Mouse (Mus musculus): Measurements from ENCODE around the gene Aldoart1. TPM values are rescaled to one million over a fixed set of nuclear protein-coding genes. Genes with fewer than 3 reads are reported as not detected.

Gene Aldoart1
- under 1 TPM in 1 of 2 experiments, not detected in 1; 0.16 TPM for total RNA-seq (2021)
- long read RNA-seq, experiment 1 = 0 reads
- long read RNA-seq, experiment 2 = 0 reads

- TF ChIP-seq CTCF (IDR thresholded peaks at IDR 0.05) = no peak
- Histone ChIP-seq H3K4me3 (no peak within 1 kb of the TSS), H3K27ac (no peak within 1 kb of the TSS)
- intact Hi-C loops (cut with DNase I) = no loop called here
- DNase-seq (ENCODE audit: extremely low spot score in 1 of 2, low spot score in 2 of 2) = no peak
These were observed at the start of gene Aldoart1 for GRCm38 (mm10) chr4:72852534-72852933. Aldoart1 (minus strand) TSS chr4:72852634.

- no peak for TF ChIP-seq CTCF (IDR thresholded peaks at IDR 0.05)
- Histone ChIP-seq H3K4me3 (no peak overlapping the region), H3K27ac (no peak overlapping the region)
- no peak for DNase-seq (ENCODE audit: extremely low spot score in 1 of 2, low spot score in 2 of 2)
- intact Hi-C loops (cut with DNase I) = no loop called here
These were observed 49.1 kb upstream of the Aldoart1 start for GRCm38 (mm10) chr4:72901566-72901965.

GRCm38 (mm10) chr4:72865371-72866075 is 13.1 kb upstream of the Aldoart1 start:
- no peak for TF ChIP-seq CTCF (IDR thresholded peaks at IDR 0.05)
- Histone ChIP-seq H3K4me3 (no peak overlapping the region), H3K27ac (no peak overlapping the region)
- DNase-seq (ENCODE audit: extremely low spot score in 1 of 2, low spot score in 2 of 2) = no peak
- intact Hi-C loops (cut with DNase I) = no loop called here

- H3K27ac ChIP-seq = no peak overlapping the region
- no peak for DNase-seq (ENCODE audit: extremely low spot score in 1 of 2, low spot score in 2 of 2)
- H3K4me3 ChIP-seq = no peak overlapping the region
- intact Hi-C loops (cut with DNase I) = no loop called here
- TF ChIP-seq CTCF (IDR thresholded peaks at IDR 0.05) = no peak
These were observed 8.2 kb downstream of the Aldoart1 start for GRCm38 (mm10) chr4:72844276-72844675.

GRCm38 (mm10) chr4:72843025-72843424 is 9.4 kb downstream of the Aldoart1 start:
- intact Hi-C loops (cut with DNase I) = no loop called here
- H3K4me3 ChIP-seq = no peak overlapping the region
- no peak for DNase-seq (ENCODE audit: extremely low spot score in 1 of 2, low spot score in 2 of 2)
- H3K27ac ChIP-seq = no peak overlapping the region
- no peak for TF ChIP-seq CTCF (IDR thresholded peaks at IDR 0.05)

GRCm38 (mm10) chr4:72836430-72836829 is 16.0 kb downstream of the Aldoart1 start:
- TF ChIP-seq CTCF (IDR thresholded peaks at IDR 0.05) = no peak
- no peak for DNase-seq (ENCODE audit: extremely low spot score in 1 of 2, low spot score in 2 of 2)
- H3K27ac ChIP-seq = no peak overlapping the region
- intact Hi-C loops (cut with DNase I) = no loop called here
- H3K4me3 ChIP-seq = no peak overlapping the region

GRCm38 (mm10) chr4:72835400-72835799 is 17.0 kb downstream of the Aldoart1 start:
- no peak overlapping the region for H3K4me3 ChIP-seq
- no peak for TF ChIP-seq CTCF (IDR thresholded peaks at IDR 0.05)
- H3K27ac ChIP-seq = no peak overlapping the region
- no peak for DNase-seq (ENCODE audit: extremely low spot score in 1 of 2, low spot score in 2 of 2)
- intact Hi-C loops (cut with DNase I) = no loop called here

- no peak overlapping the region for H3K27ac ChIP-seq
- intact Hi-C loops (cut with DNase I) = no loop called here
- no peak for DNase-seq (ENCODE audit: extremely low spot score in 1 of 2, low spot score in 2 of 2)
- H3K4me3 ChIP-seq = no peak overlapping the region
- no peak for TF ChIP-seq CTCF (IDR thresholded peaks at IDR 0.05)
These were observed 51.6 kb downstream of the Aldoart1 start for GRCm38 (mm10) chr4:72800816-72801215.
